Mouse (Mus musculus) E14TG2a.4 (cell line): ENCODE results near the gene Gm11099.

ENCODE experiments used
- CTCF ChIP-seq: conservative IDR thresholded peaks from 2 replicates; pipeline ENCODE4 v1.5.1; 2014; ENCODE audit warnings: low read length
- NANOG ChIP-seq: IDR thresholded peaks from 2 replicates; pipeline ENCODE4 v1.6.1; 2014; ENCODE audit warnings: borderline replicate concordance, low read length, mixed read lengths
- POU5F1 ChIP-seq: IDR thresholded peaks from 2 replicates; pipeline ENCODE4 v1.6.1; 2014; ENCODE audit warnings: low read length, borderline replicate concordance

GRCm38 (mm10) chr2:58952101-58952500 is 92.9 kb downstream of the Gm11099 start:
- no peak for TF ChIP-seq CTCF
- no peak for TF ChIP-seq POU5F1
- TF ChIP-seq NANOG: no peak
